Mouse (Mus musculus) midbrain, embryonic 10.5 days (tissue): ENCODE measurements around the gene Elovl6. TPM values are rescaled to one million over a fixed set of nuclear protein-coding genes. Genes with fewer than 3 reads are reported as not detected.

Experiments
- DNase-seq: peaks from one replicate; pipeline ENCODE4 v3.0.0-alpha.2; 2017; ENCODE audit warnings: low spot score
- H3K27ac ChIP-seq: fragments of 300-500 bp; sonication (generic); replicated peaks from 2 replicates; pipeline ENCODE4 v1.5.1; 2016; ENCODE audit warnings: mild to moderate bottlenecking
- H3K27me3 ChIP-seq: fragments of 300-500 bp; sonication (generic); 2 replicates; pipeline ENCODE4 v1.6.1; 2016; ENCODE audit warnings: low read depth, mild to moderate bottlenecking; ENCODE audit not compliant: poor library complexity, severe bottlenecking
- H3K36me3 ChIP-seq: fragments of 300-500 bp; sonication (generic); 2 replicates; pipeline ENCODE4 v1.6.1; 2016; ENCODE audit warnings: mild to moderate bottlenecking, moderate library complexity
- H3K4me1 ChIP-seq: fragments of 300-500 bp; sonication (generic); 2 replicates; pipeline ENCODE4 v1.6.1; 2016
- H3K4me3 ChIP-seq: fragments of 300-500 bp; sonication (generic); 2 replicates; pipeline ENCODE4 v1.5.1; 2016; ENCODE audit warnings: mild to moderate bottlenecking, moderate library complexity
- H3K9me3 ChIP-seq: fragments of 300-500 bp; sonication (generic); replicated peaks from 2 replicates; pipeline ENCODE4 v1.6.1; 2016; ENCODE audit warnings: mild to moderate bottlenecking
- WGBS: fragments of 180-500 bp; shearing (Covaris S2); methylation state at CpG from one replicate; pipeline ENCODE4 v1.1.7; 2016; 5-methylcytosine and 5-hydroxymethylcytosine counted together
- polyA plus RNA-seq: library from polyadenylated mRNA; unstranded; fragments of >200 nt; fragmentation: Nextera tagmentation; extraction: Ambion mirVana; gene quantifications from 2 replicates; pipeline ENCODE4 v1.2.1, GENCODE M21; 2016

The Elovl6 gene
- polyA plus RNA-seq, 1 experiment from 2014 or later: 39.5 TPM

DNA sequence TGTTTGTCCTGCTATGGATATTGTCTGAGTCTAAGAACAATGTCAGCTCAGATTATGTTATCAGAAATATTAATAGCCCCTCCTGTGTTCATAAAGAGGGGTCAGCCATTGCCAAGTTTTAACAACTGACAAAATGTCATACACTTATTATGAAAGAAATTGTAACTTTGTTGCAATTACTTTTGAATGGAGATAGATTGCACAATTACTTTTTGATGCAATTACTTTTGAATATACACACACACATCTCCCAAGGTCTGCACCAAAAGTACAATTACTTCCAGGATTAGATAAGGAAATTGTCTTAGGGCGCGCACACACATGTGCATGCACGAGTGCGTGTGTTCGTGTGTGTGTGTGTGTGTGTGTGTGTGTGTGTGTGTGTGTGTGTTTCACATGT is 90.5 kb downstream of the Elovl6 start:
- Histone ChIP-seq H3K36me3 (peaks cover 31% of the 10 kb centered on the region), H3K4me1 (0 out of 2 replicates have a peak, but pooled peaks cover 3% of the 10 kb centered on the region), H3K27ac (no peak overlapping the region), H3K27me3 (no peaks in the 10 kb centered on the region), H3K4me3 (no peak overlapping the region), H3K9me3 (no peaks in the 10 kb centered on the region)
- DNase-seq: no peak
- over 99% methylated on average over 5 of the region's 5 CpGs for WGBS

DNA sequence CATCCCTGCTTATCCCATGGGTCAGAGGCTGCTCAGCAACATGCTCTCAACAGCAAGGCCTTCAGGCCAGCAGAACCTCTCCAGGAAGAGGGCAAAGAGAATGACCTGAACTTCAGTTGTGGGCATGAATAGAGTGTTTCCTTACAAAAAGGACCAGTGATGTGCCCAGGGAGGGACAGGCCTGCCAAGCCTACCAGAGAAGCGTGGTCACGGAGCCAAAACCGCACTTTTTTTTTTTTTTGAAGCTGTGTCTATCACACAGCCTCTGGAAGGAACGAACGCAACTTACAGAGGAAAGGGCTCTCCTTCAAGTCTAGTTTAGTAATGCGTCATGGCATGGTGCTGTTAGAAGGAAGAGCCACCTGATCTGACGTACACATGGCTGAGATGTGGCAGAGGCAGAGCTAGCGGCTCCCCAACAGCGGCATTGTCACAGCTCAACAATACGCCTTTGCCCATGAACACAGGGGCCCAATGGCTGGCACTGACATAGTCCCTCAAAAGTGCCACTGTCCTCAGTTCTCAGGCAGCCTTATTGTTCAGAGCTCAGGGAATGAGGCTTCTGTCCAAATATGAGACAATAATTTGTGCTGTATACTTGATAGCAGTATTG is 92.1 kb downstream of the Elovl6 start:
- Histone ChIP-seq H3K36me3 (peaks cover 33% of the 10 kb centered on the region), H3K4me1 (0 out of 2 replicates have a peak, but pooled peaks cover 3% of the 10 kb centered on the region), H3K27ac (no peak overlapping the region), H3K27me3 (no peaks in the 10 kb centered on the region), H3K9me3 (no peaks in the 10 kb centered on the region), H3K4me3 (no peak overlapping the region)
- WGBS: 95% methylated on average over 10 of the region's 10 CpGs
- DNase-seq: no peak

DNA sequence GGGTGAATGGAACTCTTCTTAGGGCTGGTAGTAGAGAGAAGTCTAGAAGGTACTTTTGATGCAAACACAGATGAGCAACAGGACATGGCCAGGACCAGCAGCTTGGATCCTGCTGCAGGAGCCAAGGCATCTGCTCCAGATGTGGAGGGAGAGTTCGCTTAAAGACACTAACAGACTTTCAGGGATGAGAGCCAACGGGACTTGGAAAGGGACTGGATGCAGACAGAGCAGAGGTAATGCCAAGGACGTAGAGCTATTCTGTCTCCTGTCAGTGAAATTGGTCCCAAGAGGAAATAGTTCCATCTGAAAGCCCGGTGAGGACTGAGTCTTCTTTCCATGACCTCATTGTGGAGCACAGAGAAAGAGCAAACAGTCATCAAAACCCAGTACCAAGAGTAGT is 95.1 kb downstream of the Elovl6 start:
- Histone ChIP-seq H3K4me1 (0 out of 2 replicates have a peak, but pooled peaks cover 3% of the 10 kb centered on the region), H3K36me3 (peaks cover 50% of the 10 kb centered on the region), H3K27me3 (no peaks in the 10 kb centered on the region), H3K9me3 (no peaks in the 10 kb centered on the region), H3K4me3 (no peak overlapping the region), H3K27ac (no peak overlapping the region)
- WGBS: 94% methylated on average over 4 of the region's 4 CpGs
- no peak for DNase-seq

DNA sequence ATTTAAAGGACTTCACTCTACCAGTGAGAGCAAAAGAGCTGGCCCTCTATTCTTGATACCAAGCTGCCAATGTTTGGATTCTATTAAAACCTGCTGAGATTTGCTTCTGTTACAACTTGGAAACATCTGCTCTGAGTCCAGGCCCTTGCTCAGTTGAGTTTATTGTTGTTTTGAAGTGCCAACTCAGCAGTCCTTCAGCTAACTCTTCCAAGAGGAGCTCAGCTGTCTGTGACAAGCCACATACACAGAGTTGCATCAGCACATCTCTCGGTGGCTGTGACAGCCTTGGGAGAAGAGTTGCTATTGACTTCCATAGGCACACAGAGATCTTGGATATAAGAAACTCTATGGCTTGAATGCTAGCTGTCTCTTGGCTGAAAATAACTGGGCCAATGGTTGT is 98.9 kb downstream of the Elovl6 start:
- no peak for DNase-seq
- no peaks in the 10 kb centered on the region for H3K9me3 ChIP-seq
- 85% methylated on average over 1 of the region's 1 CpGs for WGBS
- peaks cover 78% of the 10 kb centered on the region for H3K36me3 ChIP-seq
- no peaks in the 10 kb centered on the region for H3K27me3 ChIP-seq
- H3K4me3 ChIP-seq: no peak overlapping the region
- no peak overlapping the region for H3K27ac ChIP-seq
- H3K4me1 ChIP-seq: no peaks in the 10 kb centered on the region

DNA sequence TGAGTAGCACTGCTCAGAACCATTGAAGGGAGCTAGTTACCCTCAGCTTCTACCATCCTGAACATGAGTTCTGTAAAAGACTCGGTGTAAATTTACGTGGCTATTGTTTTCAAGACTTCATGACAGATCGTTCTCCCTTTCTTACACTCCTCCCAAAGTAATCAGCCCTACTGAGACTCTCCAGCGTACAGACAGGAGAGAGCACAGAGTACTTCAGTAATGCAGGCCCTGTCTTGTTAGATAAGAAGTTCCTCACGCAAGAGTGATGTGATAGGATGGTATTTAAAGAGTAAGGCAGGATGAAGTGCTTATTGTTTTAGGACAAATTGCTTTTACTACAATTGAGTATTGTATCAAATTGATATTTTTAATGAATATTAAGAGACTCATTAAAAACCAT is 99.7 kb downstream of the Elovl6 start:
- 93% methylated on average over 5 of the region's 5 CpGs for WGBS
- peaks cover 85% of the 10 kb centered on the region for H3K36me3 ChIP-seq

DNA sequence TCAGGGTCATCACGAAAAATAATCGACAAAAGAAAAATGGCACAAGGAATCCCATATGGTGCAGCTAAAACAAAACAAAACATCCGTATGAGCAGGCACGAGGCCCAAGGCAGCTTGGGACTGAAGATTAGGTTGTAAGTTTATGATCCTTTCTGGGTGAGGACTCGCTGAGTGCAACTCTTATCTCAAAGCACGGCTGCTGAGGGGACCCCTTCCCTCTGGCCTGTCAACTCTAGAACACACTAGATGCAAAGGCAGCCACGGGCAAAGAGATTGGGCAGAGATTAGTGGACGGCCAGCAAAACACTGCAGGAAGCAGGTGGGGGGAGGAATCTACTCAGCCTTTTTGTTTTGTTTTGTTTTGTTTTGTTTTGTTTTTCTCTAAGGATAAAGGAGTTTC is 101.4 kb downstream of the Elovl6 start:
- WGBS: 76% methylated on average over 8 of the region's 8 CpGs
- no peaks in the 10 kb centered on the region for H3K9me3 ChIP-seq
- peaks cover 80% of the 10 kb centered on the region for H3K36me3 ChIP-seq
- H3K4me1 ChIP-seq: no peaks in the 10 kb centered on the region
- H3K27me3 ChIP-seq: no peaks in the 10 kb centered on the region
- H3K4me3 ChIP-seq: no peak overlapping the region
- DNase-seq: no peak
- no peak overlapping the region for H3K27ac ChIP-seq

More for the DNA sequence above, 99.7 kb downstream of the Elovl6 start:
- no peak for DNase-seq
- Histone ChIP-seq H3K4me3 (no peak overlapping the region), H3K4me1 (no peaks in the 10 kb centered on the region), H3K9me3 (no peaks in the 10 kb centered on the region), H3K27ac (no peak overlapping the region), H3K27me3 (no peaks in the 10 kb centered on the region)

DNA sequence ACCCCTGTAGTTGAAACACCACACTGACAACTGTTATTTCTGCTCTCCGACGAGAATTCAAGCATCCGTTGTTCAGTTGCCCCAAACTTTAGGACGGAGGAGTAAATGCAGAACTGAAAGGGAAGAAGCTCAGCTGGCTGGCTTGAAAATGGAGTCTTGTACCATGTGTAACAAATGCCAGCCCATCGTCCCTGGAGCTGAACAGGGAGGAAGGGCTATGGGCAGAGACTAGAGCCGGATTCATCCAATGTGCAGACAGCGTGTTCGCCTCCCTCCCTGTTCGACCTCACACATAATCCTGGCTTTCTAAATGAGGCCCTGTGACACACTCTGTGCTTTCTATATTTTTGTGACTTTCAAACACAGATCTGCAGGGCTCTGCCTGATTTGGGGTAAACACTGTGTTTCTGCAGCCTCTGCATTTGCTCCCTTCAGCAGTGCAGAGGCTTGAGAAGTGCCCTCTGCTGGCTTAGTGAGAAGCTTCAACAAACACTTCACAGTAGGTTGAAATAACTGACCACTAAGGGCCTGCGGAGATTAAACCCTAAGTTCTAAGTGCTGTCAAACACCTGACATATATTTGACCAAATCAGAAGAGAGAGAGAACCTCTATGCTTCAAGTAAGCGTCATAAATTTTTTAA is 102.2 kb downstream of the Elovl6 start:
- no peak for DNase-seq
- H3K27ac ChIP-seq: no peak overlapping the region
- H3K9me3 ChIP-seq: no peaks in the 10 kb centered on the region
- H3K4me1 ChIP-seq: no peaks in the 10 kb centered on the region
- no peak overlapping the region for H3K4me3 ChIP-seq
- H3K27me3 ChIP-seq: no peaks in the 10 kb centered on the region
- 87% methylated on average over 11 of the region's 11 CpGs for WGBS
- peaks cover 71% of the 10 kb centered on the region for H3K36me3 ChIP-seq

DNA sequence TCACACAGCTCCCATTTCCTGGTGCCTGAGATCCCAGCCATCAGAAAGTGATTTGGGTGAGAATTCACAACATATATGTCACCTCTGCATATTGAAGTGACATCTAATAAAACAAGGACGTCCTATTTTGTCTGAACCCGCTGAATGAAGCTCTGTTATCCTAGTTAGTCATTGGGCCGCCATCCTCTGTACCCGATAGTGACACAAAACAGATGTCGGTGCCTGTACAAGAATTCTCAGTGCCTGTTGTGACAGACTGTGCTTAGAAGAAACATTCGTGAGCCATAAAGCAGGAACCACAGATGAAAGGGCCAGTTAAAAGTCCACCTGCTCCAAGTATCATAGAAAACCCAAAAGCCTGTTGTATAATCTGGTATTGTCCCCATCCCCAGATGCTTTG is 105.3 kb downstream of the Elovl6 start:
- Histone ChIP-seq H3K27me3 (no peaks in the 10 kb centered on the region), H3K36me3 (peaks cover 43% of the 10 kb centered on the region), H3K27ac (no peak overlapping the region), H3K9me3 (no peaks in the 10 kb centered on the region), H3K4me1 (peaks cover 17% of the 10 kb centered on the region), H3K4me3 (no peak overlapping the region)
- no peak for DNase-seq
- 93% methylated on average over 6 of the region's 6 CpGs for WGBS

DNA sequence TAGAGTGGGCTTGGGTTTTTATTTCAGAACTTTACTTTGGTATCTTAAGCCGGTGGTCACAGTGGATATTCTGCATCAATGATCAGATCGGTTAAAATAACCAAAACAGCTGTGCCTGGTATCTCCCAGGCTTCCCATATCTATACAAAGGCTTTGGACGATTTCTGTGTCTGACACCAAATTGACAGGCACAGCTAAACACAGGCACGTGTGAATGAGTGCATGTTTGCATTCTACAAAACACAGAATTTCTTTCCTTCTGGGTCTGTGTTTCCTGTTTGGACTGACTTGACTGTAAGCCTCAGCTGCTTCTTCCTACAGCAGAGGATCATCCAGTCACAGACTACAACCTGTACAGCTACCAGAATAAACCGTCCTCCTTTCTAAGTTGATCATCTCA is 107.5 kb downstream of the Elovl6 start:
- H3K4me3 ChIP-seq: no peak overlapping the region
- WGBS: 81% methylated on average over 5 of the region's 5 CpGs

DNA sequence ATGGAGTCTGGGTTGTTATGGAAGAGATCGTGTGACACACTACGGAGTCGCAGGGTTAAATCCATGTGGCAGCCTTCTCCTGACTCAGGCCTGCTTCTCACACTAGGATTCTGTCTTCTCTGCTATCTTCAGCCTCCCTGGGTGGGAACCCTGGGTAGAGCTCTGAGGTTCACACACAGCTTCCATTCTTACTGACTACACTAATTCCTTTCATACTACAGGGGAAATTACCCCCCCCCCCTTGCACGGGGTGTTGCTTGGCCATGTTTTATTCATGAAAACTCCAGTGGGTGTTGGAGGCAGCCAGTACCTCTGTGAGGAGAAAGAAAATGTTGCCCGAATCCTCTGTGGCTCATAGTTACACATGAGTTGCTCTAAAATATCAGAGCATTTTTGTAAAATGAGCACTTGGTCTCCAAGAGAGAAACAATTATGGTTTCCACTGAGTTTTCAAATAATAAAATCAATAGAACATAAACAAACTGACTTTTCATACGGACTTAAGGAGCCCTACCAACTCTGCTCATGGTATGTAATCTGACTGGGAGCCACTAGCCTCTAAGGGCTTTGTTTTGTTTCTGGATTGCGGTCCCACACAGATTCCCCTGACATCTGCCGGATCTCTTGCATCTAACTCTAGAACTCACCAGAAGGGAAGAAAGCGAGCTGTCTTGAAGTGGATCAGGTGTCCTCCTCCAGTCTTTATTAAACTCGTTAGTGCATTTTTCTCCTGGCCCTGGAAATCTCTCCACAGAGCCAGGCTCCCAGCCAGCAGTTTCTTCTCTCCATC is 108.3 kb downstream of the Elovl6 start:
- 75% methylated on average over 10 of the region's 10 CpGs for WGBS
- Histone ChIP-seq H3K4me1 (peaks cover 21% of the 10 kb centered on the region), H3K4me3 (no peak overlapping the region), H3K36me3 (peaks cover 20% of the 10 kb centered on the region), H3K27me3 (no peaks in the 10 kb centered on the region), H3K9me3 (no peaks in the 10 kb centered on the region), H3K27ac (peak overlapping the region; percentile 42; the same call in 1 of the 2 replicates)
- no peak for DNase-seq

More for the DNA sequence above, 107.5 kb downstream of the Elovl6 start:
- Histone ChIP-seq H3K27me3 (no peaks in the 10 kb centered on the region), H3K4me1 (peaks cover 20% of the 10 kb centered on the region), H3K27ac (no peak overlapping the region), H3K36me3 (peaks cover 20% of the 10 kb centered on the region), H3K9me3 (no peaks in the 10 kb centered on the region)
- DNase-seq: no peak

DNA sequence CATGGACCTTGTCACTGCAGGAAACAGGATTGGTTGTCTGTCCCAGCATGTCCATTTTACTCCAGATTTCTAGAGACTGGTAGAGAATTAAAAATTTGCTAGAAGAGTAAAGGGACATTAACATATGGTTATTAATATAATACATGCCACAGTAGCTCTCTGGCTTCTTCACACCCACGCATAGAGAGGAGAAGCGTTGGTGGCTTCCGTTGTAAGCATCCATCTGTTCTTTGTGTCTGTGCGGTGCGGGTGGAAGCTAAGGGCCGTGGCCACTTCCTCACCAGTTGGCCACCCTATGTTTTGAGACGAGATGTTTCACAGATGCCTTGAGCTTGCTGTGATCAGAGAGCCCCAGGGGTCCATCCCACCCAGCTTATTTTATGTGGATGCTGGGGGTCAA is 109.5 kb downstream of the Elovl6 start:
- no peak for DNase-seq
- Histone ChIP-seq H3K9me3 (no peaks in the 10 kb centered on the region), H3K4me1 (peaks cover 27% of the 10 kb centered on the region), H3K4me3 (no peak overlapping the region), H3K27me3 (no peaks in the 10 kb centered on the region), H3K27ac (no peak overlapping the region), H3K36me3 (peaks cover 9% of the 10 kb centered on the region; the same call in 1 of the 2 replicates)
- WGBS: 92% methylated on average over 7 of the region's 7 CpGs

DNA sequence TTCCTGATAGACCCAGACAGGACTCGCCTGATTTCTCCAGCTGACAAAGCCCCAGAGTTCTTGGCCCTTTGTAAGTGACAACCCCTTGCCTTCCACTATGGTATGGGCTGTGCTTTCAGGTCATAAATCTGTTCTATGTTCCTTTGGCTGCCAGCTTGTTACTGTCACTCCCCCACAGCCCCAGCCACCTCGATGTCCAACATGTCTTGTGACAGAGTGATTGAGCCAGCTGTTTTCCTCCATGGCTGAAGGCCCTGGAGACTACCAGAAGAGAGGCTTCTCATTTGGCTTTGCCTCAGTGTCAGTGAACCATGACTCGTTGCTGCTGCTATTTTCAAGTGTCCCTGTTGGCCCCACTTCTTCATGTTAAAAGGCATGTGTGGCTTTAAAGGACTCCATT is 113.3 kb downstream of the Elovl6 start:
- 84% methylated on average over 3 of the region's 3 CpGs for WGBS

DNA sequence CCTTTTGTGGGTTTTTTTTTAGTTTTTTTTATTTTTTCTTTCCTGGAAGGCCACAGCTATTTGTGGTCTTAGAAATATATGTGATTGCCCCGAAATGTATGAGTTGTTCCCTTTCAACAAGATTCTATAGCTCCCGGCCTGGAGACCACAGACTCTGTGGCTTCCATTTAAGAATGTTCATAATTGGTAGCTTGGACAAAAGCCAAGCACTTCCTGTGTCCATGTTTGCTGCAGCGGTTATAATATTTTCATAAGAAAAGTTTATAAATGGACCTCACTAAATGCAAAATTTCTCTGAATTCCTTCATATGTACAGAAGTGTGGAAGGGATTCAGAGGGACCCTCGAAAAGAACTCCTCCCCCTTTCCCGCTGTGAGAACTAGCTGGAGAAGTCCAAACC is 114.6 kb downstream of the Elovl6 start:
- WGBS: 91% methylated on average over 5 of the region's 5 CpGs
- Histone ChIP-seq H3K36me3 (no peaks in the 10 kb centered on the region), H3K4me1 (peaks cover 21% of the 10 kb centered on the region), H3K9me3 (no peaks in the 10 kb centered on the region), H3K27ac (no peak overlapping the region), H3K4me3 (no peak overlapping the region), H3K27me3 (no peaks in the 10 kb centered on the region)
- DNase-seq: no peak

More for the DNA sequence above, 113.3 kb downstream of the Elovl6 start:
- no peaks in the 10 kb centered on the region for H3K36me3 ChIP-seq
- DNase-seq: no peak
- no peak overlapping the region for H3K4me3 ChIP-seq
- no peaks in the 10 kb centered on the region for H3K9me3 ChIP-seq
- peaks cover 25% of the 10 kb centered on the region for H3K4me1 ChIP-seq
- no peaks in the 10 kb centered on the region for H3K27me3 ChIP-seq
- no peak overlapping the region for H3K27ac ChIP-seq
